Mouse (Mus musculus) megakaryocyte progenitor cell, adult 5-6 weeks (primary cell): ENCODE data around the gene Irx5. TPM values are rescaled to one million over a fixed set of nuclear protein-coding genes. Genes with fewer than 3 reads are reported as not detected.

Source experiments
- ATAC-seq: replicated peaks from 2 replicates; pipeline ENCODE4 v1.8.0; 2016; ENCODE audit warnings: mild to moderate bottlenecking, moderate TSS enrichment, inconsistent platforms; ENCODE audit not compliant: poor library complexity
- total RNA-seq, 2 experiments: library from RNA; stranded (forward) in 1 of 2; stranded (reverse) in 1 of 2; fragments of 157-497, 149-512 nt in 1 of 2; fragments of 200-1000 nt in 1 of 2; gene quantifications; 2 replicates each; pipeline versions ENCODE4 v1.2.3 to v1.2.4; 2015 to 2017

The Irx5 gene
- total RNA-seq (2015) (not detected in 2 replicates), total RNA-seq (2017) (not detected in 2 replicates)

DNA sequence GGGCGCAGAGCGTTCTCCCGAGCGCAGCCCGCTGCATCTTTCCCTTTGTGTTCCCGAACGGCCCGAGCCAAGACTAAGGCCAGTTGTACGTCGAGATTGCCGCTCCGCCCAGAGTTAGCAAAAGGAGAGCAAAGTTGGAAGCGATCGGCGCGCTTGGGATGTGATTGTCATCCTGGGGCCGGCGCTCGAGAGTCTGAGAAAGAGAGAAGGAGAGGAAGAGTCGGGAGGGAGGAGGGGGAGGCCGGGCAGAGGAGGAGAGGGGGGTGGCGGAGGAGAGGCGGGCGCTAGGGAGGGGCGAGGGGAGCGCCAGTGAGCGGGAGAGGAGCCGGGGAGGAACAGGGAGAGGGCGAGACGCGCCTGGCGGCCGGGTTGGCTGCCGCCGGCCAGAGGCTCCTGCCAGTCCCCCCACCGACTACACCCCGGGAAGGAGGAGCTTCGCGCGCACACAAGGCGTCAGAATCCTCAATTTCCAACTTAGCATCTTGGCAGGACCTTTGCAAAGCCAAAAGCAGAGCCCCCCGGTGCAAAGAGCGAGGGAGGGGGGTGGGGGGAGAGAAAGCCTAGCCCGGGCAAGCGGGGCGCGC lies at the start of gene Irx5:
TSS of gene Irx5 (plus strand) at position 228 of the 584 bp plus-strand sequence.
- no peak for ATAC-seq

GRCm38 (mm10) chr8:92312178-92312577 lies 45.2 kb upstream of the Irx5 start:
- no peak for ATAC-seq

GRCm38 (mm10) chr8:92313707-92314106 lies 43.7 kb upstream of the Irx5 start:
- no peak for ATAC-seq

- ATAC-seq: no peak
Observed at GRCm38 (mm10) chr8:92323751-92324150, 33.7 kb upstream of the Irx5 start.

- no peak for ATAC-seq
Observed at GRCm38 (mm10) chr8:92327176-92327575, 30.2 kb upstream of the Irx5 start.

GRCm38 (mm10) chr8:92329273-92329672 lies 28.2 kb upstream of the Irx5 start:
- ATAC-seq: peak; percentile 89

- ATAC-seq: no peak
Observed at GRCm38 (mm10) chr8:92331811-92332210, 25.6 kb upstream of the Irx5 start.

- ATAC-seq: no peak
Observed at GRCm38 (mm10) chr8:92333406-92333805, 24.0 kb upstream of the Irx5 start.

- ATAC-seq: no peak
Observed at GRCm38 (mm10) chr8:92335079-92335478, 22.3 kb upstream of the Irx5 start.

- ATAC-seq: no peak
Observed at GRCm38 (mm10) chr8:92336041-92336440, 21.4 kb upstream of the Irx5 start.

GRCm38 (mm10) chr8:92343544-92343943 lies 13.9 kb upstream of the Irx5 start:
- no peak for ATAC-seq

- no peak for ATAC-seq
Observed at GRCm38 (mm10) chr8:92349898-92350486, 7.4 kb upstream of the Irx5 start.

DNA sequence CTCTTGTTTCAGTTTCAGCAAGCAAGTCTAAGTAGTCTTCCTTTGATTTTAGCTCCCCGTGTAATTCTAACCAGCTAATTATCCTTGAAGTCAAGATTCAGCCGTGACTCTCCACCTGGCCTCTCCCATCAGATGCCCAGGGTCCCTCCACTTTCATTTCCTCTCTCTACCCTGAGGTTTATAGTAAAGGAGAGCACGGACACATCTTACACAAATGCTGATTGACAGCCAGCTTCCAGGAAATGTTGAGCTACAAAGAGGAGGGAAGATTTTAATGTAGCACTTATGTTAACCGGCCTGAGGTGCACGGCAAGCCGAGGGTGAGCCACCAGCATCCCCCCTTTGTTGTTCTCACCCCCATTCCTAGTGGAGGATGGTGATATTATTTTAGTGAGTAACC lies 4.0 kb upstream of the Irx5 start:
- ATAC-seq: no peak

DNA sequence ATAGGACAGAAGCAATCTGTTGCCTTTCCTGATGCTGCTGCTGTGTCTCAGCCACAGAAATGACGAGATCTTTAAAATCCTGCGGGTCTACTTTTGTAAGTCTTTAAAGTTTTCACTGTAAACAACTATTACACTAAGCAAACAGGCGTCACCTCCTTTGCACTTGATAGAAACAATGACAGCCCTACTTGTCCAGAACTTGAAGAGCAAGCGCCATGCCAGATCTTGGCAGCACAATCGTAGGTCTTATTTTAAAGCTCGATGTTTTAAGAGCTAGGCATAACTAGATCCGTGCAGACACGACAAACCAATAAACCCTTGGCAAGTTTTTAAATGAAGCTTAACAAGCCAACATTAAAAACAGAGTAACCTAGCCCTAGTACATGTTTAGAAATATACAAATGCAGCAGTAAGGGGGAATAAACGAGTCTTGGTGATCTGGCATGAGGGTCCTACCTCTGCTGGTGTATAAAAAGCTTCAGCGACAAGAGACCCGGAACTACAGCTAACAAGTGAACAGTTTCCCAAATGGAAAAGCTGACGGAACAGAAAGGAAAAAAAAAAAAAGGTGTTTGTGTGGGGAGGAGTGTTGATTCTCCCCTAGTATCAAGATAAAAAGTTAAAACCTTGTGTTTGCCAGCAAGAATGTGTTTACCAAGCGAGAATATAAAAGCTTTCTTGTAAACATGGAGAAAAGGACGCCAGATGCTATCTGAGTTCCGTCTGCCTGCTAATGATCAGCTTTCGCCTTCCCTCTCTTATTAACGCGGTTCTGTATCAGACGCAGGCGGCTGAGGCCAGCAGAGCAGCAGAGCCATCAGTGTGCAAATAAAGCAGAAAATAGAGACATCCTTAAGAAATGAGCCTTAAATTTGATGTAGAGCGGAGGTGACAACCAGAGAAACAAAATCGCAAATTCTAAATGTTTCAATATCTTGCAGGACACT lies 2.6 kb upstream of the Irx5 start:
- no peak for ATAC-seq

- ATAC-seq: peak; percentile 82
Observed at GRCm38 (mm10) chr8:92355701-92356612, 1.5 kb upstream of the Irx5 start.

- no peak for ATAC-seq
Observed at GRCm38 (mm10) chr8:92356613-92357375, 631 bp upstream of the Irx5 start.

DNA sequence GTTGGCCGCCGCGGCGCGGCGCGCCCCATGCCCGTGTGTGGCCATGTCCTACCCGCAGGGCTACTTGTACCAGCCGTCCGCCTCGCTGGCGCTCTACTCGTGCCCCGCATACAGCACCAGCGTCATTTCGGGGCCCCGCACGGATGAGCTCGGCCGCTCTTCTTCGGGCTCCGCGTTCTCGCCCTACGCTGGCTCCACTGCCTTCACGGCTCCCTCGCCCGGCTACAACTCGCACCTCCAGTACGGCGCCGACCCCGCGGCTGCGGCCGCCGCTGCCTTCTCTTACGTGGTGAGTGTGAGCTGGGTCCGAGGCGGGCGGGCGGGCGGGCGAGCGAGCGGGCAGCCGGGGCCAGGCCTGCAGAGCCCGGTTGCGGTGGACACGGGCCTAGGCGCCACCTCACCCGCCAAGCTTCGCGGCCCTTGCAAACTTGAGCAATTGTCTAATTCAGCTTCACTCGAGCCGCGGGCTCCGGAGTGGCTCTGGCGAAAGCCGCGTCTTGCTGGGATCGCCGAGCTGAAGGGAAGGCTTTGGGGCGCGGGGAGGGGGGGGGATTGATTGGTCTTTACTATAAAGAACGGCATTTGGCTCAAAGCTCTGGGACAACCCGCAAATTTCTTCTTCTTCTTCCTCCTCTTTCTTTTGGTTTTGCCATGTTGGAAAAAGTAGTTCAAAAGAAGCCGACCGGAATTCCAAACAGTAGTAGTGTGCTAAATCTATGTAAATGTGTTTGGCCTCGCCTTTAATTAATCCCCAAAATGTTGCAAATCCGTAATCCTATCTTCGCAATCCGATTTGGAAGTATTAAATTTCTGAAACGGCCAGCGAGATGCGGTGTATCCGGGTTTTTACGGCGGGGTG lies 945 bp downstream of the Irx5 start:
- no peak for ATAC-seq

- ATAC-seq: no peak
Observed at GRCm38 (mm10) chr8:92359000-92359832, 1.8 kb downstream of the Irx5 start.

GRCm38 (mm10) chr8:92359833-92360082 lies 2.3 kb downstream of the Irx5 start:
- ATAC-seq: no peak
